Mouse (Mus musculus): ENCODE measurements around the gene Syndig1l. TPM values are rescaled to one million over a fixed set of nuclear protein-coding genes. Genes with fewer than 3 reads are reported as not detected.

Syndig1l gene
- polyA plus RNA-seq, 1 experiment from 2014 or later, result 0.09 TPM

GRCm38 (mm10) chr12:84692141-84692540 is 6.5 kb downstream of the Syndig1l start:
- H3K27ac ChIP-seq, result no peak overlapping the region
- H3K79me2 ChIP-seq (ENCODE audit: inconsistent target), result no peaks in the 10 kb centered on the region
- H3K4me3 ChIP-seq (ENCODE audit: inconsistent target), result no peak overlapping the region
- 40% methylated on average over 6 of the region's 6 CpGs for WGBS (ENCODE audit: missing documents)
- no peaks in the 10 kb centered on the region for H3K36me3 ChIP-seq (ENCODE audit: inconsistent target)

GRCm38 (mm10) chr12:84691347-84691746 is 7.3 kb downstream of the Syndig1l start:
- H3K27ac ChIP-seq, result no peak overlapping the region
- H3K4me3 ChIP-seq (ENCODE audit: inconsistent target), result no peak overlapping the region
- H3K79me2 ChIP-seq (ENCODE audit: inconsistent target), result no peaks in the 10 kb centered on the region
- no peaks in the 10 kb centered on the region for H3K36me3 ChIP-seq (ENCODE audit: inconsistent target)

- no peaks in the 10 kb centered on the region for H3K36me3 ChIP-seq (ENCODE audit: inconsistent target)
- no peak overlapping the region for H3K27ac ChIP-seq
- H3K79me2 ChIP-seq (ENCODE audit: inconsistent target), result no peaks in the 10 kb centered on the region
- no peak overlapping the region for H3K4me3 ChIP-seq (ENCODE audit: inconsistent target)
- WGBS (ENCODE audit: missing documents), result 87% methylated on average over 11 of the region's 11 CpGs
These were observed 9.6 kb downstream of the Syndig1l start for GRCm38 (mm10) chr12:84689051-84689450.

GRCm38 (mm10) chr12:84687531-84687930 is 11.1 kb downstream of the Syndig1l start:
- H3K36me3 ChIP-seq (ENCODE audit: inconsistent target), result no peaks in the 10 kb centered on the region
- H3K79me2 ChIP-seq (ENCODE audit: inconsistent target), result no peaks in the 10 kb centered on the region
- H3K27ac ChIP-seq, result no peak overlapping the region
- H3K4me3 ChIP-seq (ENCODE audit: inconsistent target), result no peak overlapping the region
- 85% methylated on average over 4 of the region's 4 CpGs for WGBS (ENCODE audit: missing documents)

GRCm38 (mm10) chr12:84686176-84686575 is 12.5 kb downstream of the Syndig1l start:
- no peak overlapping the region for H3K4me3 ChIP-seq (ENCODE audit: inconsistent target)
- H3K27ac ChIP-seq, result no peak overlapping the region
- no peaks in the 10 kb centered on the region for H3K79me2 ChIP-seq (ENCODE audit: inconsistent target)
- no peaks in the 10 kb centered on the region for H3K36me3 ChIP-seq (ENCODE audit: inconsistent target)
- WGBS (ENCODE audit: missing documents), result 71% methylated on average over 4 of the region's 4 CpGs

- H3K4me3 ChIP-seq (ENCODE audit: inconsistent target), result no peak overlapping the region
- WGBS (ENCODE audit: missing documents), result 79% methylated on average over 7 of the region's 7 CpGs
- H3K79me2 ChIP-seq (ENCODE audit: inconsistent target), result no peaks in the 10 kb centered on the region
- no peaks in the 10 kb centered on the region for H3K36me3 ChIP-seq (ENCODE audit: inconsistent target)
- H3K27ac ChIP-seq, result no peak overlapping the region
These were observed 14.1 kb downstream of the Syndig1l start for GRCm38 (mm10) chr12:84684569-84684968.

- Histone ChIP-seq H3K27ac (no peak overlapping the region), H3K36me3 (ENCODE audit: inconsistent target) (no peaks in the 10 kb centered on the region), H3K4me3 (ENCODE audit: inconsistent target) (no peak overlapping the region), H3K79me2 (ENCODE audit: inconsistent target) (no peaks in the 10 kb centered on the region)
- WGBS (ENCODE audit: missing documents), result 97% methylated on average over 3 of the region's 3 CpGs
These were observed 22.6 kb downstream of the Syndig1l start for GRCm38 (mm10) chr12:84676011-84676410.

- WGBS (ENCODE audit: missing documents), result 25% methylated on average over 14 of the region's 14 CpGs
- Histone ChIP-seq H3K27ac (peak overlapping the region; percentile 41), H3K79me2 (ENCODE audit: inconsistent target) (no peaks in the 10 kb centered on the region), H3K4me3 (ENCODE audit: inconsistent target) (peak overlapping the region; percentile 13), H3K36me3 (ENCODE audit: inconsistent target) (no peaks in the 10 kb centered on the region)
These were observed 23.7 kb downstream of the Syndig1l start for GRCm38 (mm10) chr12:84674666-84675526.

- Histone ChIP-seq H3K27ac (no peak overlapping the region), H3K79me2 (ENCODE audit: inconsistent target) (no peaks in the 10 kb centered on the region), H3K4me3 (ENCODE audit: inconsistent target) (no peak overlapping the region), H3K36me3 (ENCODE audit: inconsistent target) (no peaks in the 10 kb centered on the region)
- WGBS (ENCODE audit: missing documents), result 60% methylated on average over 10 of the region's 10 CpGs
These were observed 27.0 kb downstream of the Syndig1l start for GRCm38 (mm10) chr12:84671646-84672045.

GRCm38 (mm10) chr12:84670555-84670954 is 28.1 kb downstream of the Syndig1l start:
- H3K36me3 ChIP-seq (ENCODE audit: inconsistent target), result no peaks in the 10 kb centered on the region
- H3K4me3 ChIP-seq (ENCODE audit: inconsistent target), result no peak overlapping the region
- H3K27ac ChIP-seq, result no peak overlapping the region
- 86% methylated on average over 2 of the region's 3 CpGs for WGBS (ENCODE audit: missing documents)
- H3K79me2 ChIP-seq (ENCODE audit: inconsistent target), result no peaks in the 10 kb centered on the region

- Histone ChIP-seq H3K27ac (no peak overlapping the region), H3K36me3 (ENCODE audit: inconsistent target) (no peaks in the 10 kb centered on the region), H3K4me3 (ENCODE audit: inconsistent target) (no peak overlapping the region), H3K79me2 (ENCODE audit: inconsistent target) (no peaks in the 10 kb centered on the region)
- WGBS (ENCODE audit: missing documents), result 13% methylated on average over 3 of the region's 3 CpGs
These were observed 44.7 kb downstream of the Syndig1l start for GRCm38 (mm10) chr12:84653912-84654311.

GRCm38 (mm10) chr12:84650234-84650633 is 48.4 kb downstream of the Syndig1l start:
- Histone ChIP-seq H3K27ac (no peak overlapping the region), H3K79me2 (ENCODE audit: inconsistent target) (no peaks in the 10 kb centered on the region), H3K36me3 (ENCODE audit: inconsistent target) (no peaks in the 10 kb centered on the region), H3K4me3 (ENCODE audit: inconsistent target) (no peak overlapping the region)
- WGBS (ENCODE audit: missing documents), result 83% methylated on average over 13 of the region's 13 CpGs

GRCm38 (mm10) chr12:84640654-84641053 is 58.0 kb downstream of the Syndig1l start, which contains the start of gene Vrtn:
Gene Vrtn, plus strand, starts transcription at chr12:84641019.
- H3K4me3 ChIP-seq (ENCODE audit: inconsistent target), result no peak within 1 kb of the TSS
- 8% methylated on average over 8 of the region's 9 CpGs for WGBS (ENCODE audit: missing documents)

GRCm38 (mm10) chr12:84640253-84640652 is 58.4 kb downstream of the Syndig1l start:
- Histone ChIP-seq H3K79me2 (ENCODE audit: inconsistent target) (no peaks in the 10 kb centered on the region), H3K27ac (no peak overlapping the region), H3K4me3 (ENCODE audit: inconsistent target) (no peak overlapping the region), H3K36me3 (ENCODE audit: inconsistent target) (no peaks in the 10 kb centered on the region)
- 18% methylated on average over 6 of the region's 6 CpGs for WGBS (ENCODE audit: missing documents)

More at GRCm38 (mm10) chr12:84640654-84641053, 58.0 kb downstream of the Syndig1l start, which contains the start of gene Vrtn:
- Histone ChIP-seq H3K79me2 (ENCODE audit: inconsistent target) (no peaks in the 10 kb centered on the region), H3K36me3 (ENCODE audit: inconsistent target) (no peaks in the 10 kb centered on the region), H3K27ac (no peak within 1 kb of the TSS)

- H3K4me3 ChIP-seq (ENCODE audit: inconsistent target), result no peak overlapping the region
- 80% methylated on average over 3 of the region's 3 CpGs for WGBS (ENCODE audit: missing documents)
- H3K36me3 ChIP-seq (ENCODE audit: inconsistent target), result no peaks in the 10 kb centered on the region
- no peaks in the 10 kb centered on the region for H3K79me2 ChIP-seq (ENCODE audit: inconsistent target)
- H3K27ac ChIP-seq, result no peak overlapping the region
These were observed 66.8 kb downstream of the Syndig1l start for GRCm38 (mm10) chr12:84631867-84632266.
